Mouse (Mus musculus) embryo, embryonic 11 days (tissue): Measurements from ENCODE around the gene Strn4.

Source experiments
- DNase-seq: peaks from one replicate; pipeline ENCODE4 v3.0.0-alpha.2; 2015

Strn4 gene

DNA sequence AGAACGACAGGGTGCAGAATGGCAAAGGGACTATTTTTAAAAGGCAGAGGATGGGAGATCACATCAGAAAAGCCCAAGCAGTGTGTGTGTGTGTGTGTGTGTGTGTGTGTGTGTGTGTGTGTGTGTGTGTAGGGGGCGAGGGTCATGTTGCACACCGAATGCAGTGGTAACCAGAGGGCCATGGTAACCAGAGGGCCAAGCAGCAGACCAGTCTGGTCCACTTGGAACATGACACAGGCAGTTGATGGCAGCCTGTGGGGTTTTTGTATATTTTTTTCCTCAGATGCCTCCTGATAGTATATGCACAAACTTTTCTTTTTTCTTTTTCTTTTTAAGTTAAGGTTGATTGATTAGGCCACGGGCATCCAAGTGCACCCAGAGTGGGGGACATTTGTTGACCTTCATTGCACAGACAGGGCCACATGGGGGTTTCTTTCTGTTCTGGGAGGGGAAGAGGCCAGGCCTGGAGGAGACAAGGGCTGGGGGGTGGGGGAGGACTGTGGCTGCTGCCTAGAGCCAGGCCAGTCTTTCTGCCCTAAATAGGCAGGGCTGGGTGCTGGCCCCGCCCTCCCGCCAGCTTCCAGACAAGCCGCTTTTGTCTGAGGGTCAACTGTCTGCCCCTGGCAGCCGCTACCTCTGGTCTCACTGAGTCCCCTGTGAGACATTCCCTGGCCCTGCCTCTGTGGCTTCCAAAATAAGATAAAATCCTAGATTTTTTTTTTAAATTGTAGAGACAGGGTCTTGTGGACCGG lies 64.3 kb downstream of the Strn4 start:
- peak; percentile 94 for DNase-seq

DNA sequence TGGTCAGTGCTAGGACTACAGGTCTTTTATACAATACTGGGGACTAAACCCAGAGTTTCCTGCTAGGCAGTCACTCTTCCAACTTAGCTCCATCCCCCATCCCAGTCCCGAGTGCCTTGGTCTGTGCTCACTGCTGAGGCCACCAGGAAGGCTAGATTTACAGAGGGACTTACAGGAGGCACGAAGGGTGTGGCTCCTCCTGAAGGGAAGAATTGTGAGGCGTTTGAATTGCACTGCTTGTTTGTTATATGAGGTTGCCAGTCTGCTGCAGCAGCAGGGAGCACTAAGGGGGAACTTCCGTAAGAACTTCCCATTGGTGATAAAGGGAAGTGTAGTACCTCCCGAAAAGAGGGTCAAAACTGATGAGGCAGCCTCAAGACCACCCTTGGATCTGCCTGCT lies 64.9 kb downstream of the Strn4 start:
- DNase-seq, result peak; percentile 46

DNA sequence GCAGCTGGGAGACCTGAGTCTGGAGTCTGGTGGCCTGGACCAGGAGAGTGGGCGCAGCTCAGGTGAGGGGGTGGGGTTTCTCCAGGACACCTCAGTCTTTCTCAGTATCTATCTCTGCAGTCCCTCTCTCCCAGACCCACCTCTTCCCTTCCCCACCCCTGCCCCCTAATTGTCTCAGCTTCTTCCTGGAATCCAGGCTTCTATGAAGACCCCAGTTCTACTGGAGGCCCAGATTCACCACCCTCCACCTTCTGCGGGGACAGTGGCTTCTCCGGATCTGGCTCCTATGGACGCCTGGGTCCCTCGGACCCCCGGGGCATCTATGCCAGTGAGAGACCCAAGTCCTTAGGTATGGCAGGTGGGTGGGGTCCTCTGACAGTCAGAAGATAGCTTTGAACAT lies 67.5 kb downstream of the Strn4 start:
- DNase-seq, result no peak

DNA sequence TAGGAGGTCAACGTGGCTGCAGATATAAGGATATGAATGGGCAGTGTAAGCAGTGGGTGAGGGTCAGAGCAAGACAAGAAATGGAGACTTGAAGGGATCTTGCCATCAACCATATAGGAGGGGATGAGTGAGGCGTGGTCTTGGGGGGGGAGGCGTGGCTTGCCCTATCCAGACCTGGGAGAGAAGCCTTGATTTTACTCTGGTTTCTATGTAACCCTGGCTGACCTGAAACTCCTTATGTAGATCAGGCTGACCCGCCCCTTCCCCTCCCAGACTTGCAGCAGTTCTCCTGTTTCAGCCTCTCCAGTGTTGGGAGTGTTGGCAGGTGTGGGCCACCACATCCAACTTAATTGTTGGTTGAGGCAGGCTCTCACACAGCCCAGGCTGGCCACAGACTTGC lies 68.6 kb downstream of the Strn4 start:
- no peak for DNase-seq

DNA sequence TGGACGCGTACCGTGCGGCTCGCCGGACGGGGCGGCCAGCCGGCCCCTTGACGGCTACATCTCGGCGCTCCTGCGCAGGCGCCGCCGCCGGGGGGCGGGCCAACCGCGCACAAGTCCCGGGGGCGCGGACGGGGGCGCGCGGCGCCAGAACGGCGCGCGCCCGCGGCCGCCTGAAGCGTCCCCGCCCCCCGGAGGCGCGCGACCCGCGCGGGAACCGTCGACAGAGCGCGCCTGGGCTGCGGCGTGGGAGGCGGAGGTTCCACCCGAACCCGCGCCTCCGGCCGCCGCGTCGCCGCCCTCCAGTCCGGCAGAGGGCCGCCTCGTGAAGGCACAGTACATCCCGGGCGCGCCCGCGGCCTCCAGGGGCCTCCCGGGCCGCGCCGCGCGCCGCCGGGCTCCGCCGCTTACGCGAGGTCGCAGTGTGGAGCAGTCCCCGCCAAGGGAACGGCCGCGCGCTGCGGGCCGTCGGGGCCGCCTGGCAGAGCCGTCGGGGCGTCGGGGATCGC lies 69.6 kb downstream of the Strn4 start:
- peak; percentile 68 for DNase-seq

DNA sequence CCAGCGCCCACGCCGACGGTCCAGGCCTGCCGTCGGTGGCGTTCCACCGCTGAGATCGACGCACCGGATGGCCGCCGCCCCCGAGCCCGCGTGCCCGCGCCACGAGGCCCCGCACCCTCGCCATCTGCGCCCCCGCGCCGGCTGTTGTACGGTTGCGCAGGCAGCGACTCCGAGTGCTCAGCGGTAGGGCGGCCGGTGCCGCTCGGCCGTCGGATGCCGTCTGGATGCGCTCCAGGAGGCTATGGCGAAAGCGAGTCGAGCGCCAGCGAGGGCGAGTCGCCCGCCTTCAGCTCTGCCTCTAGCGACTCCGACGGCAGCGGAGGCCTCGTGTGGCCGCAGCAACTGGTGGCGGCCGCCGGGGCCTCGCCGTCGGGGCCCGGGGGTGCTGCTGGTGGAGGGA lies 70.2 kb downstream of the Strn4 start:
- DNase-seq, result no peak
